Mouse (Mus musculus): ENCODE measurements at regions not wholly inside any gene's neighbourhood (a gene's known extent, or its start where the extent isn't known, plus 50 kb on each side); places are given as distances from the start of the nearest gene placed in this dataset.

DNA sequence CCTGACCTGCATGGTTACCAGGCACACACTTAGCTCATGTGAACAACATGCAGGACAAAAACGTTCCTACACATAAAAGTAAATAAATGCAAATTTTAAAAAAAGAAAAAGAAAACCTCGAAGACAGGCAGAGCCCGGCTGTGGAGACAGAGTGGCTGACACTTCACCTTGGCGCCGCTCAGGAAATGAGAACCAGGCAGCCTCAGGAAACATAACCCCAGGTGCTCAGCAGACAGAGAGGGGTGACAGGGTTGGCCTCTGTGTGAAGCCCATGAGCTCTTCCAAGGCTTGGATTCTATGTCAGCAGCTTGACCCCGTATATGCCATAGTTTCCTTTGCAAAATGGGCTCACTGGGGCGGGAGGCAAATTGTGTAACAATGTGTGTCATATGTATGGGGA is 226.7 kb upstream of the Sulf2 start:
- Histone ChIP-seq H3K4me3 (no peak overlapping the region), H3K27ac (ENCODE audit: poor library complexity, severe bottlenecking) (no peak overlapping the region), H3K4me1 (replicated peaks) (peaks cover 6% of the 10 kb centered on the region), H3K36me3 (no peaks in the 10 kb centered on the region), H3K9me3 (replicated peaks) (no peaks in the 10 kb centered on the region), H3K4me2 (no peak overlapping the region), H3K27me3 (replicated peaks) (no peaks in the 10 kb centered on the region; the same call in 1 of the 2 replicates), H3K9ac (no peak overlapping the region)
- 76% methylated on average over 7 of the region's 7 CpGs for WGBS
- no peak for ATAC-seq (ENCODE audit: insufficient number of reproducible peaks, low FRiP score)

DNA sequence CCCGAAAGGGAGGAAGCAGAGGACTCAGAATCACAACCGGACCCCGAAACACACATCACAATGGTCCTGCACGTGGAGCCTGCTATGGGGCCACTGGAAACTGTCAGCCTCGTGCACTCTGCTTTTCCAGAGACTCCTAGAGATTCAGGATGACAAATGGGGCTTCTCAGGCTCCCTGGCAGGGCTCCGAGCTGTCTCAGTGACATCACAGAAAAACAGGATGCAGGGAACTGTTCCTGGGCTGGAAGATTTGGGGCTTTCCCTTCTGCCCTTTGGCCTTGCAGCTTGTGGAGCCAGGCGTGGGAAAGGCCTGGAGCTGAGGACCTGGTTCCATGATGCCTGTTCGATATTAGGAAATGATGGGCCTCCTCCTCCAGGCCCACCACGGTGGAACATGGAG is 225.4 kb upstream of the Sulf2 start:
- ATAC-seq (ENCODE audit: insufficient number of reproducible peaks, low FRiP score) = no peak
- 76% methylated on average over 9 of the region's 9 CpGs for WGBS
- H3K9ac ChIP-seq = no peak overlapping the region
- no peak overlapping the region for H3K27ac ChIP-seq (ENCODE audit: poor library complexity, severe bottlenecking)
- no peak overlapping the region for H3K4me3 ChIP-seq
- no peak overlapping the region for H3K4me2 ChIP-seq
- no peaks in the 10 kb centered on the region for H3K9me3 ChIP-seq (replicated peaks)
- H3K36me3 ChIP-seq = no peaks in the 10 kb centered on the region
- no peaks in the 10 kb centered on the region; the same call in 1 of the 2 replicates for H3K27me3 ChIP-seq (replicated peaks)
- peaks cover 15% of the 10 kb centered on the region for H3K4me1 ChIP-seq (replicated peaks)

DNA sequence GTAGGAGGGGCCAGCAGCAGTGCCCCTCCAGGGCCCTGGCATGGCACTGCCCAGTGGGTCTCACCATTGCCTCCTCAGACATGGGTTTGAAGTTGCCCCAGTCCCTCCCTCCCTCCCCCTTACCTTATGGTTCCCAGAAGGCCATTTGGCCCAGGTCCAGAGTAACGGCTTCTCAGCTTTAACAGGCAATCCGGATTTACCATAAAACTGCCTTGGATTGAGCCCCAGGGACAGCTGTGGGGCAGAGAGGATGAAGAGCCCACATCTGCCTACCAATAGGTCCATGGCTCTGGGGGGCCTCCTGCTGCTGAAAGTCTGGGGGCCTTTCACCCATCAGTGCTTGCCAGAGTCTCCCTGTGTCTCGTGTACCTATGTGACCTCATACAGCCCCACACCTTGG is 222.9 kb upstream of the Sulf2 start:
- ATAC-seq (ENCODE audit: insufficient number of reproducible peaks, low FRiP score) = no peak
- 0 out of 2 replicates have a peak, but pooled peaks cover 2% of the 10 kb centered on the region for H3K9me3 ChIP-seq (replicated peaks)
- 51% methylated on average over 3 of the region's 3 CpGs for WGBS
- H3K27me3 ChIP-seq (replicated peaks) = no peaks in the 10 kb centered on the region; the same call in 1 of the 2 replicates
- H3K36me3 ChIP-seq = no peaks in the 10 kb centered on the region
- H3K4me3 ChIP-seq = no peak overlapping the region
- no peak overlapping the region for H3K4me2 ChIP-seq
- H3K4me1 ChIP-seq (replicated peaks) = peaks cover 15% of the 10 kb centered on the region
- H3K27ac ChIP-seq (ENCODE audit: poor library complexity, severe bottlenecking) = no peak overlapping the region
- H3K9ac ChIP-seq = no peak overlapping the region

DNA sequence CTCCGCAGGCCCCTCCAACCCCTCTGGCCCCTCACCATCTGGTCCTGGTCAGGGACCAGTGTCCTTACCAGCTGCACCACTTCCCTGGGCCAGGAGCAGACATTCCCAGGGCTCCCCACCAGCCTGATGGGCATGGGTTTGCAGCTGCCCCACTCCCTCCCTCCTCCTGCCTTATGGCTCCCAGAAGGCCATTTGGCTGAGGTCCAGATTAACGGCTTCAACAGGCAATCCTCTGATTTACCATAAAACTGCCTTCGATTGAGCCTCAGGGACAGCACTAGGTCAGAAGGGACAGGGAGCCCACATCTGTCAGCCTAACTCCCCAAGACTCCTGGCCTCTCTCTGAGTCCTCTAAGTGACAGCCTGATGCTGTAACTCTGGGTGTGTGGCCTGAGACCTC is 221.9 kb upstream of the Sulf2 start:
- H3K27ac ChIP-seq (ENCODE audit: poor library complexity, severe bottlenecking) = no peak overlapping the region
- H3K27me3 ChIP-seq (replicated peaks) = no peaks in the 10 kb centered on the region; the same call in 1 of the 2 replicates
- H3K9ac ChIP-seq = 0 out of 2 replicates have a peak overlapping the region, but pooled peaks have one; percentile 35
- 32% methylated on average over 3 of the region's 3 CpGs for WGBS
- no peak for ATAC-seq (ENCODE audit: insufficient number of reproducible peaks, low FRiP score)
- H3K9me3 ChIP-seq (replicated peaks) = 0 out of 2 replicates have a peak, but pooled peaks cover 2% of the 10 kb centered on the region
- H3K4me3 ChIP-seq = no peak overlapping the region
- H3K4me2 ChIP-seq = no peak overlapping the region
- peaks cover 15% of the 10 kb centered on the region for H3K4me1 ChIP-seq (replicated peaks)
- no peaks in the 10 kb centered on the region for H3K36me3 ChIP-seq

DNA sequence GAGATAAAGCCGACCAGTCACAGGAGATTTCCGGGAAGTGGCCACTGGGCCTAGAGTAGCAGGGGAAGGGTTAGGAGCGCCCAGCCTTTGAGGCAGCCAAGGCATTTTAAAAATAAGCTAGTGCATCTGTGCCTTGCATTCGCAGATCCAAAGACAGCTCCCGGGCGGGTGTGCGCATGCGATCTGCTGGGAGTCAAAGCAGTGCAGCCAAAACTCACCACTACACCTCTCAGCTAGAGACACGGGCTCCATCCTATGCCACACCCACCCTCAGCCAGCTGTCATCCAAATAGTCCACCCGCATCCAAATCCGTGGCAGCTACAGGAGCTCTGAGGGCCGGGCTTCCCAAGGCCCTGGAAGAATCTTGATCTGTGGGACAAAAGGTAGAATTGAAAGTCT is 220.2 kb upstream of the Sulf2 start:
- Histone ChIP-seq H3K4me1 (replicated peaks) (peaks cover 15% of the 10 kb centered on the region), H3K27me3 (replicated peaks) (no peaks in the 10 kb centered on the region; the same call in 1 of the 2 replicates), H3K4me2 (no peak overlapping the region), H3K27ac (ENCODE audit: poor library complexity, severe bottlenecking) (no peak overlapping the region), H3K36me3 (no peaks in the 10 kb centered on the region), H3K4me3 (no peak overlapping the region), H3K9ac (no peak overlapping the region), H3K9me3 (replicated peaks) (0 out of 2 replicates have a peak, but pooled peaks cover 2% of the 10 kb centered on the region)
- WGBS = 80% methylated on average over 12 of the region's 12 CpGs
- no peak for ATAC-seq (ENCODE audit: insufficient number of reproducible peaks, low FRiP score)

DNA sequence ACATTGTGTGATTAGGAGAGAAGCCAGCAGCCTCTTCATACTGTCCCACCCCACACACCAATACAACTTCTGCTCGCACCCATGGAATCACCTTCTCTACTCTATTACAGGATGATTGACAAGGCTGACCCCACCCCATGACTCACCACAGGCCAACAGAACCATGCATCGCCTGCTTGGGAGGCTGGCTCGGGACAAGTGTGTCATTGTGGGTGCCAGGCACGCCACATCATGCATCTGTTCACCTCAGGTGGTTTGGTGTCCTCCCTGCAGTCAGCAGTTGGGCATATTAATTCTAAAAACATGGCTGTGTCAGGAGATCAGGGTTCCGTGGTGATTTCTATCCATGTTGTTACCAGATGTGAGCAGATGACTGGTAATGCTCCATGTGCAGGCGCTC is 215.3 kb upstream of the Sulf2 start:
- Histone ChIP-seq H3K27me3 (replicated peaks) (no peaks in the 10 kb centered on the region), H3K9ac (no peak overlapping the region), H3K27ac (ENCODE audit: poor library complexity, severe bottlenecking) (no peak overlapping the region), H3K9me3 (replicated peaks) (peaks cover 11% of the 10 kb centered on the region; the same call in 1 of the 2 replicates), H3K4me2 (no peak overlapping the region), H3K36me3 (no peaks in the 10 kb centered on the region), H3K4me3 (no peak overlapping the region), H3K4me1 (replicated peaks) (no peaks in the 10 kb centered on the region)
- ATAC-seq (ENCODE audit: insufficient number of reproducible peaks, low FRiP score) = no peak
- 82% methylated on average over 6 of the region's 6 CpGs for WGBS

DNA sequence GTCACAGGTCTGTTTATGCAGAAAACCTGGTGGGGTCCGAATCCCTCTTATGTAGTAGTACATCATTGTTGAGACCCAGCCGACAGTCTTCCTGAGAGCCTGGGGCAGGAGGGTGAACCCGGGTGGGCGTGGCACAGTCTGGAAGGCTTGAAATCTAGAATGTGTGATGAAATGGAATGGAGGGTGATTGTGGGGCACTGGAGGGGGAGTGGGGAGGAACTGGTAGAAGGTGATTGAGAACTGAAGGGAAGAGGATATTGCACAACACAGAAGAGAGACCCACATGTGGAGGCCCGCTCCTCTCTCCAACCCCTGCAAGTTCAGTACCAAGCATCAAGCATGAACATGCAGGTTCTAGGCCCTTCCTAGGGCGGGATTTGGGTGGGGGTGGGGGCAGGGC is 206.2 kb upstream of the Sulf2 start:
- no peak overlapping the region for H3K4me2 ChIP-seq
- H3K4me3 ChIP-seq = no peak overlapping the region
- no peak overlapping the region for H3K27ac ChIP-seq (ENCODE audit: poor library complexity, severe bottlenecking)
- 80% methylated on average over 6 of the region's 6 CpGs for WGBS
- H3K4me1 ChIP-seq (replicated peaks) = peaks cover 41% of the 10 kb centered on the region
- no peaks in the 10 kb centered on the region for H3K9me3 ChIP-seq (replicated peaks)
- H3K9ac ChIP-seq = no peak overlapping the region
- H3K36me3 ChIP-seq = no peaks in the 10 kb centered on the region
- no peaks in the 10 kb centered on the region for H3K27me3 ChIP-seq (replicated peaks)
- ATAC-seq (ENCODE audit: insufficient number of reproducible peaks, low FRiP score) = no peak

DNA sequence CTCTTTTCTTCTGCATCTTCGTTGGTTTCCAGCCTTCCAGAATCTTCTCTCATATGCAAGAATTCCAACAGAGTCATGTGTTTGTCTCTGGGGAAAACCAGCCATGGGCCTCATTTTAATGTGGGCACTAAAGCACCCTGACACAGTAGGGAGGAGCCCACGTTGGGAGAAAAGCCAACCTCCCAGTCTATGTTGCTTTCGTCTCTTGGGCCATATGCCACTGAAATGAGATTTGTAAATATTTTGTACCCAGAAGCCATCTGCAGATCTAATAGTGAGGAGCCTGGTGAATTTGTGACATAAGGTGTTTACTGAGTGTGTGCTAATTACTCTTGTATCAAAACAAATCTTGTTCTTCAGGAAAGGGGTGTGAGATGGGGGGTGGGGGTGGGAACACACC is 205.3 kb upstream of the Sulf2 start:
- H3K27ac ChIP-seq (ENCODE audit: poor library complexity, severe bottlenecking) = no peak overlapping the region
- 70% methylated on average over 3 of the region's 3 CpGs for WGBS
- H3K36me3 ChIP-seq = no peaks in the 10 kb centered on the region
- no peak overlapping the region for H3K4me3 ChIP-seq
- no peak overlapping the region for H3K4me2 ChIP-seq
- no peaks in the 10 kb centered on the region for H3K27me3 ChIP-seq (replicated peaks)
- no peak overlapping the region for H3K9ac ChIP-seq
- H3K9me3 ChIP-seq (replicated peaks) = no peaks in the 10 kb centered on the region
- ATAC-seq (ENCODE audit: insufficient number of reproducible peaks, low FRiP score) = no peak
- peaks cover 41% of the 10 kb centered on the region for H3K4me1 ChIP-seq (replicated peaks)

DNA sequence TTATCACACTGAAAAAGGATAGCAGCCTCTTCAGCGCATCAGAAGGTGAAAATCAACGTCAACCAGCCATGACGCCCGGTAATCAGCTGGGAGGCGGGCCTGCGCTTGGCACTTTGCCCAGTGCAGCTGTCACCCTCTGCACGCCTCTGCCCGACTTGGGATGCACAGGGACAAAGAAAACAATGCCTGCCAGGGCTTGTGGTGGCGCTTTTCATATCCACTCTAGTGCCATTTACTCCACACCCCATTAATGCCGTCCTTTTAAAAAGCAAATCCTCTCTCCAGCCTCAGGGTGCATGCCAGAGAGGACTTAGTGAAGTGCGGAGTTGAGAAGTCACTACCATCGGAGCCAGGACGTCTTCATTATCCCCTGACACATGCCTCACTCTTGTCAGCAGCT is 204.5 kb upstream of the Sulf2 start:
- Histone ChIP-seq H3K4me1 (replicated peaks) (peaks cover 41% of the 10 kb centered on the region), H3K27ac (ENCODE audit: poor library complexity, severe bottlenecking) (peak overlapping the region; percentile 12; the same call in 1 of the 2 replicates), H3K4me2 (no peak overlapping the region; the same call in 1 of the 2 replicates), H3K27me3 (replicated peaks) (no peaks in the 10 kb centered on the region), H3K9ac (no peak overlapping the region), H3K36me3 (no peaks in the 10 kb centered on the region), H3K9me3 (replicated peaks) (no peaks in the 10 kb centered on the region), H3K4me3 (no peak overlapping the region)
- ATAC-seq (ENCODE audit: insufficient number of reproducible peaks, low FRiP score) = no peak
- 21% methylated on average over 13 of the region's 13 CpGs for WGBS

DNA sequence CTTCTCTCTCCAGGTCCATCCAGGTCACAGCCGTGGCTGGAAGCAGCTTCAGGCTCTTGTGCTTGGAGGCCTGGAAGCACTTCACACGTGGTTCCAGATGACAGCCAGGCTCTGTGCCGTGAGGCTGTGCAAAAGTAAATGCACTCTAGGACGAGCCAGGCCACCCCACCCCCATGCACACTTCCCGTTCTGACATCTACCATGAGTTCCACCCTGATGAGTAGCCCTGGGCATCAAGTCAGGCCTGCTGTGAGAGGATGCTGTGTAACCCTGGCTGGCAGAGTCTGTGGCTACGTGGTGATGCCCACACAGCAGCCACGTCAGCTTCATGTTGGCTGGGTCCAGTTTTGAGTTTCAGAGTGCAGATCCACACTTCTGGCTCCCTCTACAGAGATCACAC is 202.4 kb upstream of the Sulf2 start:
- H3K4me3 ChIP-seq = no peak overlapping the region
- no peaks in the 10 kb centered on the region for H3K9me3 ChIP-seq (replicated peaks)
- H3K9ac ChIP-seq = no peak overlapping the region
- 37% methylated on average over 7 of the region's 7 CpGs for WGBS
- ATAC-seq (ENCODE audit: insufficient number of reproducible peaks, low FRiP score) = no peak; the same call in 1 of the 2 replicates
- no peaks in the 10 kb centered on the region for H3K36me3 ChIP-seq
- peak overlapping the region; percentile 17; the same call in 1 of the 2 replicates for H3K27ac ChIP-seq (ENCODE audit: poor library complexity, severe bottlenecking)
- H3K4me1 ChIP-seq (replicated peaks) = peaks cover 53% of the 10 kb centered on the region
- no peaks in the 10 kb centered on the region for H3K27me3 ChIP-seq (replicated peaks)
- no peak overlapping the region for H3K4me2 ChIP-seq

DNA sequence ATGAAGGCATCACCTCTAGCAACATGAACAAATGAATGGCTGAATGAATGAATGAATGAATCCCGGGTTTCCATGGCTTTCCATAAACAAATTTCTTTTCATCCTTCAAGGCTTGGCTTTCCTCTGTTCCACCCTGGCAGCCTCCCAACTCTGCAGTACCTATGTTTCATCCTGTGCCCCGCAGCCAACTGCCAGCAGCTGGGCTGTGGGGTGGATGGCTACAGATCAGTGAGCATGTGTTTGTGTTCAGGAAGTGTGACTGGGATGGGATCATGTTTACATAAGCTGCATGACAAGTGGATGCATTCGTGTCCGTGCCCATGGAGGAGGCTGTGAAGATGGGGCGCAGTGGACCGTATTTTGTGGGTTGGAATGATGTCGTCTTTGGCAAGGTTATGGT is 200.5 kb upstream of the Sulf2 start:
- Histone ChIP-seq H3K27ac (ENCODE audit: poor library complexity, severe bottlenecking) (no peak overlapping the region), H3K9me3 (replicated peaks) (no peaks in the 10 kb centered on the region), H3K4me2 (no peak overlapping the region), H3K4me3 (no peak overlapping the region), H3K27me3 (replicated peaks) (0 out of 2 replicates have a peak, but pooled peaks cover 3% of the 10 kb centered on the region), H3K4me1 (replicated peaks) (peaks cover 43% of the 10 kb centered on the region), H3K36me3 (no peaks in the 10 kb centered on the region), H3K9ac (no peak overlapping the region)
- 76% methylated on average over 7 of the region's 7 CpGs for WGBS
- ATAC-seq (ENCODE audit: insufficient number of reproducible peaks, low FRiP score) = no peak

DNA sequence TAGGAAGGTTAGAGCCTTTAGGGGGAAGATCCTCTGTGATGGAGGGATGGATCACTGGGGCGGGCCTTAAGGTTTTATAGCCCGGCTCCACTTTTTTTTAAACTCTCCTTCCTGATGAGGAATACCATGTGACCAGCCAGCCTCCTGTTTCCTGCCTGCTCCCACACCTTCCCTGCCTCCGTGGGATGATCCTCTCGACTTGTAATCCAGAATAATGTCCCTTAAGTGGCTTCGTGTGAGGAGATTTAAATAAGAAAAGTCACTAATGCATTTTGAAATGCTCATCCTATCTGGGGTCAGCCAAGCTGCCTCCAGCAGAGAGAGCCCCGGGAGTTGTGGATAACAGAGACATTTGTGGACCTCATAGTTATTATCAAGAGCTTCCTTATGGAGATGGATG is 200.0 kb upstream of the Sulf2 start:
- Histone ChIP-seq H3K36me3 (no peaks in the 10 kb centered on the region), H3K9ac (no peak overlapping the region), H3K4me3 (no peak overlapping the region), H3K4me2 (no peak overlapping the region), H3K27me3 (replicated peaks) (0 out of 2 replicates have a peak, but pooled peaks cover 3% of the 10 kb centered on the region), H3K9me3 (replicated peaks) (no peaks in the 10 kb centered on the region), H3K27ac (ENCODE audit: poor library complexity, severe bottlenecking) (no peak overlapping the region), H3K4me1 (replicated peaks) (peaks cover 43% of the 10 kb centered on the region)
- no peak for ATAC-seq (ENCODE audit: insufficient number of reproducible peaks, low FRiP score)
- 49% methylated on average over 6 of the region's 6 CpGs for WGBS
